Mouse (Mus musculus): Measurements from ENCODE around the gene Tmprss2. TPM values are rescaled to one million over a fixed set of nuclear protein-coding genes. Genes with fewer than 3 reads are reported as not detected.

Tmprss2 gene
- polyA plus RNA-seq, 1 experiment from 2014 or later, result 79.1 TPM

- Histone ChIP-seq H3K4me1 (replicated peaks; ENCODE audit: insufficient read depth, low read length) (no peaks in the 10 kb centered on the region), H3K9me3 (replicated peaks; ENCODE audit: low read length) (no peaks in the 10 kb centered on the region), H3K36me3 (ENCODE audit: insufficient read depth, low read length) (no peaks in the 10 kb centered on the region), H3K9ac (ENCODE audit: low read depth, low read length) (no peak overlapping the region), H3K4me2 (ENCODE audit: low read length) (no peak overlapping the region), H3K4me3 (replicated peaks; ENCODE audit: low read depth, low read length) (no peak overlapping the region), H3K27me3 (ENCODE audit: insufficient read depth, low read length) (no peaks in the 10 kb centered on the region), H3K27ac (no peak overlapping the region)
- DNase-seq (ENCODE audit: low spot score) (no peak), ATAC-seq (replicated peaks; ENCODE audit: low FRiP score, low read depth) (no peak)
- 87% methylated on average over 3 of the region's 3 CpGs for WGBS
- TF ChIP-seq CTCF (IDR thresholded peaks at IDR 0.05; ENCODE audit: low read depth), result no peak
These were observed 28.6 kb upstream of the Tmprss2 start for GRCm38 (mm10) chr16:97639630-97640029.

- H3K4me2 ChIP-seq (ENCODE audit: low read length), result no peak overlapping the region
- no peak overlapping the region for H3K27ac ChIP-seq
- no peaks in the 10 kb centered on the region for H3K27me3 ChIP-seq (ENCODE audit: insufficient read depth, low read length)
- no peak overlapping the region for H3K4me3 ChIP-seq (replicated peaks; ENCODE audit: low read depth, low read length)
- H3K9me3 ChIP-seq (replicated peaks; ENCODE audit: low read length), result no peaks in the 10 kb centered on the region
- ATAC-seq (replicated peaks; ENCODE audit: low FRiP score, low read depth) (no peak), DNase-seq (ENCODE audit: low spot score) (no peak)
- no peak for TF ChIP-seq CTCF (IDR thresholded peaks at IDR 0.05; ENCODE audit: low read depth)
- no peaks in the 10 kb centered on the region for H3K4me1 ChIP-seq (replicated peaks; ENCODE audit: insufficient read depth, low read length)
- H3K36me3 ChIP-seq (ENCODE audit: insufficient read depth, low read length), result no peaks in the 10 kb centered on the region
- WGBS, result 57% methylated on average over 4 of the region's 4 CpGs
- H3K9ac ChIP-seq (ENCODE audit: low read depth, low read length), result no peak overlapping the region
These were observed 22.0 kb upstream of the Tmprss2 start for GRCm38 (mm10) chr16:97632880-97633484.

- Histone ChIP-seq H3K36me3 (ENCODE audit: insufficient read depth, low read length) (no peaks in the 10 kb centered on the region), H3K9me3 (replicated peaks; ENCODE audit: low read length) (no peaks in the 10 kb centered on the region), H3K9ac (ENCODE audit: low read depth, low read length) (no peak overlapping the region), H3K27ac (no peak overlapping the region), H3K27me3 (ENCODE audit: insufficient read depth, low read length) (no peaks in the 10 kb centered on the region), H3K4me3 (replicated peaks; ENCODE audit: low read depth, low read length) (no peak overlapping the region), H3K4me1 (replicated peaks; ENCODE audit: insufficient read depth, low read length) (no peaks in the 10 kb centered on the region), H3K4me2 (ENCODE audit: low read length) (no peak overlapping the region)
- no peak for TF ChIP-seq CTCF (IDR thresholded peaks at IDR 0.05; ENCODE audit: low read depth)
- DNase-seq (ENCODE audit: low spot score) (no peak), ATAC-seq (replicated peaks; ENCODE audit: low FRiP score, low read depth) (no peak)
- 76% methylated on average over 6 of the region's 6 CpGs for WGBS
These were observed 12.2 kb upstream of the Tmprss2 start for GRCm38 (mm10) chr16:97623166-97623565.

GRCm38 (mm10) chr16:97622383-97622889 lies 11.4 kb upstream of the Tmprss2 start:
- WGBS, result 47% methylated on average over 2 of the region's 2 CpGs
- DNase-seq (ENCODE audit: low spot score), result no peak
- no peak for TF ChIP-seq CTCF (IDR thresholded peaks at IDR 0.05; ENCODE audit: low read depth)

GRCm38 (mm10) chr16:97618285-97618684 lies 7.3 kb upstream of the Tmprss2 start:
- H3K27me3 ChIP-seq (ENCODE audit: insufficient read depth, low read length), result no peaks in the 10 kb centered on the region
- WGBS, result 72% methylated on average over 2 of the region's 2 CpGs
- H3K4me2 ChIP-seq (ENCODE audit: low read length), result no peak overlapping the region
- H3K4me1 ChIP-seq (replicated peaks; ENCODE audit: insufficient read depth, low read length), result no peaks in the 10 kb centered on the region
- ATAC-seq (replicated peaks; ENCODE audit: low FRiP score, low read depth) (no peak), DNase-seq (ENCODE audit: low spot score) (no peak)
- H3K27ac ChIP-seq, result no peak overlapping the region
- no peaks in the 10 kb centered on the region for H3K36me3 ChIP-seq (ENCODE audit: insufficient read depth, low read length)
- no peaks in the 10 kb centered on the region for H3K9me3 ChIP-seq (replicated peaks; ENCODE audit: low read length)
- no peak for TF ChIP-seq CTCF (IDR thresholded peaks at IDR 0.05; ENCODE audit: low read depth)
- H3K9ac ChIP-seq (ENCODE audit: low read depth, low read length), result no peak overlapping the region
- H3K4me3 ChIP-seq (replicated peaks; ENCODE audit: low read depth, low read length), result no peak overlapping the region

More at GRCm38 (mm10) chr16:97622383-97622889, 11.4 kb upstream of the Tmprss2 start:
- Histone ChIP-seq H3K36me3 (ENCODE audit: insufficient read depth, low read length) (no peaks in the 10 kb centered on the region), H3K4me3 (replicated peaks; ENCODE audit: low read depth, low read length) (no peak overlapping the region), H3K9me3 (replicated peaks; ENCODE audit: low read length) (no peaks in the 10 kb centered on the region), H3K27me3 (ENCODE audit: insufficient read depth, low read length) (no peaks in the 10 kb centered on the region), H3K27ac (no peak overlapping the region), H3K9ac (ENCODE audit: low read depth, low read length) (no peak overlapping the region), H3K4me1 (replicated peaks; ENCODE audit: insufficient read depth, low read length) (no peaks in the 10 kb centered on the region), H3K4me2 (ENCODE audit: low read length) (no peak overlapping the region)
- ATAC-seq (replicated peaks; ENCODE audit: low FRiP score, low read depth), result no peak

- WGBS, result 42% methylated on average over 4 of the region's 4 CpGs
- Histone ChIP-seq H3K36me3 (ENCODE audit: insufficient read depth, low read length) (no peaks in the 10 kb centered on the region), H3K27ac (no peak overlapping the region), H3K4me1 (replicated peaks; ENCODE audit: insufficient read depth, low read length) (no peaks in the 10 kb centered on the region; the same call in 1 of the 2 replicates), H3K9me3 (replicated peaks; ENCODE audit: low read length) (no peaks in the 10 kb centered on the region), H3K4me2 (ENCODE audit: low read length) (no peak overlapping the region), H3K9ac (ENCODE audit: low read depth, low read length) (no peak overlapping the region), H3K4me3 (replicated peaks; ENCODE audit: low read depth, low read length) (no peak overlapping the region), H3K27me3 (ENCODE audit: insufficient read depth, low read length) (peaks cover 12% of the 10 kb centered on the region; the same call in 1 of the 2 replicates)
- TF ChIP-seq CTCF (IDR thresholded peaks at IDR 0.05; ENCODE audit: low read depth), result no peak
- no peak for ATAC-seq (replicated peaks; ENCODE audit: low FRiP score, low read depth)
- DNase-seq (ENCODE audit: low spot score), result no peak
These were observed 1.0 kb upstream of the Tmprss2 start for GRCm38 (mm10) chr16:97612009-97612408.
